Mouse (Mus musculus): ENCODE measurements around the gene Fen1.

- peak; percentile 61; the same call in 1 of the 2 replicates for TF ChIP-seq CTCF (IDR thresholded peaks at IDR 0.05; ENCODE audit: control insufficient read depth, insufficient read depth, insufficient replicate concordance, low read depth, low read length)
- TF ChIP-seq POLR2A (IDR thresholded peaks at IDR 0.05; ENCODE audit: control insufficient read depth, low read depth, low read length), result no peak
Observed at GRCm38 (mm10) chr19:10190796-10191195, 13.2 kb downstream of the Fen1 start.

Measured in testis, adult 2 months (tissue).